Mouse (Mus musculus) liver, postnatal 0 days (tissue): ENCODE measurements around the gene Mgat5.

Source experiments
- CTCF ChIP-seq: sonication (generic); IDR thresholded peaks from 2 replicates; pipeline ENCODE4 v1.5.1; 2016; ENCODE audit warnings: antibody characterized with exemption, low read depth
- EP300 ChIP-seq: IDR thresholded peaks from 2 replicates; pipeline ENCODE4 v1.6.1; 2016; ENCODE audit warnings: antibody characterized with exemption, low read depth, mild to moderate bottlenecking

DNA sequence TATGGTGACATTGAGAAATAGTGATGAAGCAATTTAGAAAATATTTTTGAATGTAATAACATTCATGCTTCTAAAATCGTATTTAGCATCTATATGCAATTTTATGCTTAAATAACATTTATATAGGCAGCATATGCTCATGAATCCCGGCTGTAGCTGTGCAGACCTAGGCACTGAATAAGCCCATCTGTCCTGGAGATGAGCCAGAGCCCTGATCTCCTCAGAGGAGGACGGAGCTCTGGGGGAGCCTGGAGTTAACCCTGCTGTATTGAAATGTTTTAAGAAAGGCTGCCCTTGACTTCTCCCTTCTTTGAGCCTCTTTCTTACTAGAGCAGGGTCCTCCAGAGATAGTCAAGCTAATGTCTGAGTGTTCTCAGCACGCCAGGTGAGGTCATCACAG, 217.8 kb downstream of the Mgat5 start:
- TF ChIP-seq CTCF, result no peak
- TF ChIP-seq EP300, result no peak
